Mouse (Mus musculus): Measurements from ENCODE around the gene Acss3. TPM values are rescaled to one million over a fixed set of nuclear protein-coding genes. Genes with fewer than 3 reads are reported as not detected.

The Acss3 gene
- polyA plus RNA-seq, 1 experiment: not detected

DNA sequence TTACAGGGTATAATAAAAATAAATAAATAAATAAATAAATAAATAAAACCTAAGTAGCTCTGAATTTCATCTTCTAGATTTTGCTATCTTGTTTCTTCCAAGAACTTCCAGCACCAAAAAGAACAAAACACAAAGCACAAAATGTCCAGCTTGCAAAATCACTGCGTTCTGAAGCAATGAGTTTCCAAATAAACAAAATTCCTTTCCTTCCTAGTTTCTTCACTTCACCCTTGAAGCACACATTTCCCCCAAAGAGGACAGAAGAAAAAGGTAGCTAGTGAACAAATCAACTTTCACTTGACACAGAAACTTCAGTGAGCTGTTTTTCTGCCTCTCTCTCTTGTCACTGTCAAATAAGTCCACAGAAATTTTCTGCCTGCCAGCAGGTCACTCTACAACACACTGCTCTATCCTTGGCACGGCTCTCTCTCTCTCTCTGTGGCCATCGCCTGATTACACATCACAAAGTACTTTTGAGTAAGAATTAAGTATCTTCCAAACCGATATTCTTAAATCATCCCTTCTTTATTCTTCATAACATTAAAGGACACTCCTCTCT lies 6.7 kb downstream of the Acss3 start:
- no peak for TF ChIP-seq GATA1 (IDR thresholded peaks at IDR 0.05; ENCODE audit: borderline replicate concordance, low read length)
- no peak for TF ChIP-seq FLI1 (IDR thresholded peaks at IDR 0.05; ENCODE audit: low read length)
- H3K4me3 ChIP-seq (replicated peaks): no peak overlapping the region
- H3K4me1 ChIP-seq: no peaks in the 10 kb centered on the region
- no peaks in the 10 kb centered on the region for H3K36me3 ChIP-seq (replicated peaks; ENCODE audit: low read length)
- H3K9me3 ChIP-seq: no peaks in the 10 kb centered on the region
- no peaks in the 10 kb centered on the region for H3K27me3 ChIP-seq (replicated peaks)

DNA sequence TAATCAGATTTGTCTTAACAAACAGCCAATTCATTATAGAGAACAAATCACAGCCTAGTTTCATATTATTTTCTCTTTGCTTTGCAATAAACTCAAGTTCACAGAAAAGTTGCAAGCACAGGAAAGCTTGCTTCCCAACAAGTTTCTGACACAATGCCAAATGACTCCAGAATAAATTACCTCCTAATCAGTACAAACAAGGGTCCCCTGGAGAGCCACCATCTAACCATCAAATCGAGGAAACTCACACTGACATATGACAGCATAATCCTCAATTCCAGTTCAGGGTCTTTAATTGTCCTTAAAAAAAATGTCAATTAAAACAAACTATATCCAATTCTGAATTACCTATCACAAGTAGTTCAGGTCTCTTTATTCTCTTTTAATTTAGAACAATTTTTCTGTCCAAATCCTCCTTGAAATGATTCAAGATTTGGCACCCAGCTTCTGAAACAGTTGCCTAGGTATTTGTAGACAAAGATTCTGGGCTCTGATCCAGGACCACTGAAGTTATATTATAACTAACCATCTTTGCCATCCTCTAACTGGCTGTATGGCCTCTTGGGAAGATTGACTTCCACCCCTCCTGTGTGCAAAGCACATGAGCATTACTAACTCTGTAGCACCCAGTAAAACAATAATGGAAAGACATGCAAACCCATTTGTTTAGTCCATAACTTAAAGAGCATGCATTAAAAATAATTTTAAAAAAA lies 7.4 kb downstream of the Acss3 start:
- Histone ChIP-seq H3K27me3 (replicated peaks) (no peaks in the 10 kb centered on the region), H3K4me1 (no peaks in the 10 kb centered on the region), H3K9me3 (no peaks in the 10 kb centered on the region), H3K36me3 (replicated peaks; ENCODE audit: low read length) (no peaks in the 10 kb centered on the region), H3K4me3 (replicated peaks) (no peak overlapping the region)
- TF ChIP-seq GATA1 (IDR thresholded peaks at IDR 0.05; ENCODE audit: borderline replicate concordance, low read length): no peak

DNA sequence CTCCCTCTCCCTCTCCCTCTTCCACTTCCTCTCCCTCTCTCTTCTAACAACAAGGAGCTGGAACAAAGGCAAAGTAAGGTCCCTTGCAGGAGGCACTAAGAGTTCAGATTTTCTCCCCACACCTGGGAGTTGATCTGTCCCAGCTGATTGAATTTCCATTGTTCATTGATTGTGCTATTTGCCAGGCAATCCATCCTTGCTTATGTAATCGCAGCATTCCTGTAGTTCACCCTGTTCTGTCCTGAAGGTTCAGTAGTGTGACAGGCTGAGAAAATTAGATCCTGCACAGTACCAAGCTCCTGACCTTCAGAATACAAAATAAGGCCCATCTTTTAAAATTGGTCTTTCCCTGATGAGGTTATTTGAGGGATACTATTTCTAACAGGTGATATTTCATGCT lies 8.3 kb downstream of the Acss3 start:
- TF ChIP-seq GATA1 (IDR thresholded peaks at IDR 0.05; ENCODE audit: borderline replicate concordance, low read length) (no peak), FLI1 (IDR thresholded peaks at IDR 0.05; ENCODE audit: low read length) (no peak)
- H3K9me3 ChIP-seq: no peaks in the 10 kb centered on the region
- no peak overlapping the region for H3K4me3 ChIP-seq (replicated peaks)
- no peaks in the 10 kb centered on the region for H3K27me3 ChIP-seq (replicated peaks)
- H3K4me1 ChIP-seq: no peaks in the 10 kb centered on the region
- H3K36me3 ChIP-seq (replicated peaks; ENCODE audit: low read length): no peaks in the 10 kb centered on the region

DNA sequence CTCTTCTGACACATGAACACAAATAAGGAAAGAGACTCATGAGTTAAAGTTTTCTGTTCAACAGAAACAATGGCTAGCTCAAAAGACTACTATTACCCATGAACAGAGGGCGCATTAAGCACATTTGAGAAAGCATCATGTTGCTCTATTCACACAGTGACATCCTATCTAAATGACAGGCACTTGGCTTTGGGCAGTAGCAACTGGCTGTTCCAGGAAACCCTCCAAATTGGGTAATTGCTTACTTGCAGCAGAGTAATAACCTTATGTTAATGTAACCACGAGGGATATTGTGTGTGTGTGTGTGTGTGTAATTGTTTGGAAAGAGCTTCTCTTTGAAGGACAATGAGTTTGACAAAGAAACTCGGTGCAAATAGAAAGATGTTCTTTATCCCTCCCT lies 29.0 kb downstream of the Acss3 start:
- TF ChIP-seq FLI1 (IDR thresholded peaks at IDR 0.05; ENCODE audit: low read length) (no peak), GATA1 (IDR thresholded peaks at IDR 0.05; ENCODE audit: borderline replicate concordance, low read length) (no peak)
- Histone ChIP-seq H3K4me3 (replicated peaks) (no peak overlapping the region), H3K4me1 (no peaks in the 10 kb centered on the region), H3K9me3 (peaks cover under 1% of the 10 kb centered on the region; the same call in 1 of the 2 replicates), H3K27me3 (replicated peaks) (no peaks in the 10 kb centered on the region), H3K36me3 (replicated peaks; ENCODE audit: low read length) (no peaks in the 10 kb centered on the region)

DNA sequence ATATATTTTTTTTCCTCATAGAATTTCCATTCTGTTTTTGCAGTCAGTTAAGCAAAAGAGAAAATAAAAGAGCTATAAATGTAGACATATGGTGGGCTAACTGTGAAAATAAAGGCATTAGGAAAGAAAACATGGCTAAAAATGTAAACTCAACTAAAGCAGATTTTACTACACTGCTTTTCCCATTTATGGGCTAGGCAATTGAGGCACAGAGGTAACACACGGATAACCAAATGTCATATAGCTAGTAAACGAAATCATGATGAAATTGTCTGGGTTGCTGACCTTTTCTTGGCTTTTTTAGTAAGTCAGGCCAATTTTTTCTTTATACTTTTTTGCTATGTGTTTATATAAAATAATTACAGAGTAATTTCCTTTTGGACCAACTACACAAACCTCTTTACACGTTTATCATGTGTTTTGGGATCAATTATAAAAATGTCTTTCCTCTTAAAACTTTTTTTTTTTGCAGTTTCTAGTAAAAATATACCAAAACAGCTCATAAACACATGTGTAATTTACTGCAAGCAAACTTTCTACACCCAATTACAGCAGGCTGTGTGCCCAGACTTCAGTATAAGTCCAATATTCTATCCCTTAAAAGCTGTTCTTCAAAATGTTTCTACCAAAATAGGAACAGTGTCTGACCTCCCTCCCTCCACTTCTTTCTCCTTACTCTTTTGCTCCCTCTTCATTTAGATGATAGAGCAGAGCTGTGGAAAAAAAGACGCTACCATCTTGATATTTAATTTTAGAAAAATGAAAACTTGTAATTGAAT lies 69.4 kb downstream of the Acss3 start:
- Histone ChIP-seq H3K27me3 (replicated peaks) (no peaks in the 10 kb centered on the region), H3K4me3 (replicated peaks) (no peak overlapping the region), H3K9me3 (peaks cover 9% of the 10 kb centered on the region; the same call in 1 of the 2 replicates), H3K4me1 (no peaks in the 10 kb centered on the region), H3K36me3 (replicated peaks; ENCODE audit: low read length) (no peaks in the 10 kb centered on the region)
- TF ChIP-seq GATA1 (IDR thresholded peaks at IDR 0.05; ENCODE audit: borderline replicate concordance, low read length): no peak

DNA sequence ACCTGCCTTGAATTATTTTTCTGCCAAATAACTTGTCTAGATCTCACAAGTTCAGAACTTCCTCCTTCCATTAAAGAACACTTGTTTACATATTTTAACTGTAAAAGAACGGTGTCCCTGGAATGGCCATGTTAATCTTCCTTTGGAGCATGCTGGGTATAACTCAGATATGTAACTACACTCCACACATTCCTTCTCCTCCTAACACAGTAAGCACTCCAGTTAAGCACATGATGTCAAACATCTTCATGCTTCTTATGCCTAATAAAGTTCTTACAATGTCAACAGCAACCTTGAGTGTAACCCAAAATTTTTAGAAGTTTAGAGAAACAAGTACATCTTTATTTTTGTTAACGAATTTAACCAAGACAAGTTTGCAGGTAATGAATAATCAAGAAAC lies 73.0 kb downstream of the Acss3 start:
- no peaks in the 10 kb centered on the region for H3K4me1 ChIP-seq
- no peaks in the 10 kb centered on the region for H3K27me3 ChIP-seq (replicated peaks)
- H3K9me3 ChIP-seq: 0 out of 2 replicates have a peak, but pooled peaks cover 2% of the 10 kb centered on the region
- TF ChIP-seq FLI1 (IDR thresholded peaks at IDR 0.05; ENCODE audit: low read length) (no peak), GATA1 (IDR thresholded peaks at IDR 0.05; ENCODE audit: borderline replicate concordance, low read length) (no peak)
- H3K36me3 ChIP-seq (replicated peaks; ENCODE audit: low read length): no peaks in the 10 kb centered on the region
- H3K4me3 ChIP-seq (replicated peaks): no peak overlapping the region

DNA sequence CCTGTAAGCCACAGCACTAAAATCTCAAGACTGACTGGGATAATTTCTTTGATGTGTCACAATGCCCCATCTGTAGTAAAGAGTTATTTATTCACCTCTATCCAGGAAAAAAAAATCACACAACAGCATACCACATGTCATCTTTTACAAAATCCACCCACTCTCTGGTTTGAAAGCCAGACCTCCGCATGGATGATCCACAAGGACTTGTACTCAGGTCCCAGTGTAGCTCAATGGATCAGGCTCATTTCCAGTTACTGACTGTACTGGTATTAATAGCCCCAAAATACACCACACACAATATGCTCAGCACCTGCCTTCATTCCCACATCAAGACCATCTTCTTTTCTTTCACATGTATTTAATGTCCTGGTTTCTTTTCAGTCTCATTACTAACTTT lies 80.8 kb downstream of the Acss3 start:
- H3K27me3 ChIP-seq (replicated peaks): no peaks in the 10 kb centered on the region
- TF ChIP-seq GATA1 (IDR thresholded peaks at IDR 0.05; ENCODE audit: borderline replicate concordance, low read length): no peak
- TF ChIP-seq FLI1 (IDR thresholded peaks at IDR 0.05; ENCODE audit: low read length): no peak
- no peaks in the 10 kb centered on the region for H3K36me3 ChIP-seq (replicated peaks; ENCODE audit: low read length)
- H3K4me3 ChIP-seq (replicated peaks): no peak overlapping the region
- H3K4me1 ChIP-seq: no peaks in the 10 kb centered on the region
- no peaks in the 10 kb centered on the region for H3K9me3 ChIP-seq

DNA sequence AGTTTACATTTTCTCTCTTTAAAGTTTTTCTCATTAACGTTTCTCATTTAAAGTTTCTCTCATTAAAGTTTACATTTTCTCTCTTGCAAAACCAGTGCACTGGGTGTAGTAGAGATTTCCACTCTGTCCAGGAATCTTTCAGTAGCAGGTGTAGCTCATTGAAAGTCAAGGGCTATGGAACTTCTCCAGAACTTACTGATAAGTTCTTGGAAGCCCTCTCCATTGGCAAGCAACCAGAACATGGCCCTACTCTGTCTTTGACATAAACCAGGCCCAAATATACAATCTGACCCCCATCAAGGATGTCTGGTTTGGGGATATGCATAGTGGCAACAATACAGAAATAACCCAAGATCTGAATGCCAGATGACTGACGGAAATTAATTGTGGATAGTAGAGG lies 82.6 kb downstream of the Acss3 start:
- Histone ChIP-seq H3K9me3 (peaks cover 15% of the 10 kb centered on the region; the same call in 1 of the 2 replicates), H3K4me3 (replicated peaks) (no peak overlapping the region)
- no peak for TF ChIP-seq FLI1 (IDR thresholded peaks at IDR 0.05; ENCODE audit: low read length)
- no peak for TF ChIP-seq GATA1 (IDR thresholded peaks at IDR 0.05; ENCODE audit: borderline replicate concordance, low read length)

DNA sequence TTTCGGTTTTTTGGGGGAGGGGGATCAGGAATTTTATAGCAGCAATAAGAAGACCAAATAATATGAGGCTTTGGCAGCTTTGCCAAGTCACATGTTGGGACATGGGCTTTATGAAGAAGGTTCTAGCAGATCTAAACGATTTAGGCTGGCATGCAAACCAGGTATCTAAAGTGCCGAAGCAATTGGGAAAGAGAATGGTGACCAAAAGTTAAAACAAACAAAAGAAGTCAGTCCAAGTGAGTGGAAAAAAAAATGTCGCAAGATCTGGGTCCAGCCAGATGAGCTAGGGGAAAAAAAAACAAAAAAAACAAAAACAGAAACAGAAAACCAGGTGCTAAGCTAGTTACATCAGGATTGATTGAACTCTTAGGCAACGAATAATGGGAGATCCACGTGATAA lies 83.1 kb downstream of the Acss3 start:
- Histone ChIP-seq H3K4me1 (no peaks in the 10 kb centered on the region), H3K36me3 (replicated peaks; ENCODE audit: low read length) (no peaks in the 10 kb centered on the region), H3K27me3 (replicated peaks) (no peaks in the 10 kb centered on the region), H3K9me3 (peaks cover 15% of the 10 kb centered on the region; the same call in 1 of the 2 replicates), H3K4me3 (replicated peaks) (no peak overlapping the region)
- no peak for TF ChIP-seq FLI1 (IDR thresholded peaks at IDR 0.05; ENCODE audit: low read length)
- TF ChIP-seq GATA1 (IDR thresholded peaks at IDR 0.05; ENCODE audit: borderline replicate concordance, low read length): no peak

More for the DNA sequence above, 82.6 kb downstream of the Acss3 start:
- no peaks in the 10 kb centered on the region for H3K4me1 ChIP-seq
- H3K36me3 ChIP-seq (replicated peaks; ENCODE audit: low read length): no peaks in the 10 kb centered on the region
- H3K27me3 ChIP-seq (replicated peaks): no peaks in the 10 kb centered on the region

DNA sequence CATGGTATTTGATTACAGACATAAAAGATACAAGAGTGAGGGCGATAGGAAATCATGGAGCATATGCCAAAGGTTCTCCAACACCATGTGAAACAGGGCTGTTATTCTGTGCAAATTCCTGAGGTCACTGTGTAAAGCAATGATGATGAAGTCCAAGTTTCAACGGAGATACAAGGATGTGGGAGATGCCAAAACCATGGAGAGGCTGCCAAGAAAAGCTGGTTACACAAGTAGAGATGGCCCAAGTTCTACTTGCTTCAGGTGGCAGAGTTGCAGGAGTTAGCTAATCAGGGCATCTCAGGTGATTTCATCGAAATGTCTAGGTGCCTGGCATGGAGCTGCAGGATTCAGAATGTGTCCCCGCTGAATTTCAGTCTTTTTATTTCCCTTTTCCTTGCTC lies 84.3 kb downstream of the Acss3 start:
- no peaks in the 10 kb centered on the region for H3K27me3 ChIP-seq (replicated peaks)
- H3K36me3 ChIP-seq (replicated peaks; ENCODE audit: low read length): no peaks in the 10 kb centered on the region
- H3K9me3 ChIP-seq: peaks cover 15% of the 10 kb centered on the region; the same call in 1 of the 2 replicates
- H3K4me1 ChIP-seq: no peaks in the 10 kb centered on the region
- no peak overlapping the region for H3K4me3 ChIP-seq (replicated peaks)
- TF ChIP-seq GATA1 (IDR thresholded peaks at IDR 0.05; ENCODE audit: borderline replicate concordance, low read length): no peak

Measured in megakaryocyte, embryonic 14.5 days (primary cell).